Mouse (Mus musculus) MEL (cell line): Measurements from ENCODE around the gene Ppp2r5a. TPM values are rescaled to one million over a fixed set of nuclear protein-coding genes. Genes with fewer than 3 reads are reported as not detected.

Source experiments
- DNase-seq: peaks from one replicate; pipeline ENCODE4 v3.0.0; 2011; ENCODE audit warnings: low read depth, low spot score
- H3K27ac ChIP-seq: 2 replicates; pipeline ENCODE4 v1.5.1; 2012; ENCODE audit warnings: low read depth, mild to moderate bottlenecking, control low read depth, low read length, moderate library complexity; ENCODE audit not compliant: control insufficient read depth
- H3K27me3 ChIP-seq, 2 experiments: fragments of 150-350 bp in 1 of 2; sonication (generic) in 1 of 2; 2 replicates each; pipeline ENCODE4 v1.6.1; 2012; ENCODE audit warnings: low read length in 2 of 2, mild to moderate bottlenecking in 2 of 2, improper control_type of control experiment in 1 of 2, moderate library complexity in 1 of 2; ENCODE audit not compliant: insufficient read depth in 2 of 2, control insufficient read depth in 1 of 2
- H3K36me3 ChIP-seq, 2 experiments: 2 replicates each; pipeline ENCODE4 v1.6.1; 2012 to 2014; ENCODE audit warnings: low read length in 2 of 2, improper control_type of control experiment in 1 of 2, inconsistent platforms in 1 of 2, mild to moderate bottlenecking in 1 of 2; ENCODE audit not compliant: insufficient read depth in 2 of 2, control insufficient read depth in 1 of 2
- H3K4me1 ChIP-seq, 2 experiments: fragments of 150-350 bp in 1 of 2; sonication (generic) in 1 of 2; 2 replicates each; pipeline ENCODE4 v1.6.1; 2012; ENCODE audit warnings: low read length in 2 of 2, improper control_type of control experiment in 1 of 2, mild to moderate bottlenecking in 1 of 2; ENCODE audit not compliant: insufficient read depth in 2 of 2, control insufficient read depth in 1 of 2
- H3K4me3 ChIP-seq, 2 experiments: fragments of 150-350 bp in 1 of 2; sonication (generic) in 1 of 2; 2 replicates each; pipeline ENCODE4 v1.5.1; 2012; ENCODE audit warnings: low read depth in 2 of 2, low read length in 2 of 2, mild to moderate bottlenecking in 2 of 2, moderate library complexity in 2 of 2, control low read depth in 1 of 2, improper control_type of control experiment in 1 of 2; ENCODE audit not compliant: control insufficient read depth in 1 of 2, insufficient read depth in 1 of 2
- H3K79me2 ChIP-seq: 2 replicates; pipeline ENCODE4 v1.6.1; 2012; ENCODE audit warnings: mild to moderate bottlenecking, low read length, moderate library complexity; ENCODE audit not compliant: control insufficient read depth, poor library complexity, insufficient read depth
- H3K9ac ChIP-seq: 2 replicates; pipeline ENCODE4 v1.6.1; 2012; ENCODE audit warnings: low read depth, mild to moderate bottlenecking, control low read depth, low read length, moderate library complexity; ENCODE audit not compliant: control insufficient read depth, poor library complexity, severe bottlenecking
- H3K9me3 ChIP-seq: fragments of 150-350 bp; sonication (generic); replicated peaks from 2 replicates; pipeline ENCODE4 v1.6.1; 2012; ENCODE audit warnings: mild to moderate bottlenecking, low read length, improper control_type of control experiment, moderate library complexity; ENCODE audit not compliant: insufficient read depth
- CTCF ChIP-seq, 3 experiments: IDR thresholded peaks in 2 of 3; conservative IDR thresholded peaks in 1 of 3; 2 replicates each; pipeline ENCODE4 v1.5.1; 2011 to 2012; ENCODE audit warnings: low read length in 3 of 3, low read depth in 2 of 3, mild to moderate bottlenecking in 2 of 3, improper control_type of control experiment in 1 of 3, inconsistent platforms in 1 of 3, mixed read lengths in 1 of 3, moderate library complexity in 1 of 3; ENCODE audit not compliant: control insufficient read depth in 1 of 3, insufficient read depth in 1 of 3, poor library complexity in 1 of 3, severe bottlenecking in 1 of 3
- HCFC1 ChIP-seq: IDR thresholded peaks from 2 replicates; pipeline ENCODE4 v1.6.1; 2012; ENCODE audit warnings: low read depth, mild to moderate bottlenecking, inconsistent platforms, low read length, improper control_type of control experiment, moderate library complexity
- JUND ChIP-seq: IDR thresholded peaks from 2 replicates; pipeline ENCODE4 v1.6.1; 2011; ENCODE audit warnings: low read depth, mild to moderate bottlenecking, improper control_type of control experiment, low read length
- KAT2A ChIP-seq: conservative IDR thresholded peaks from 2 replicates; pipeline ENCODE4 v1.6.1; 2012; ENCODE audit warnings: low read depth, low read length, improper control_type of control experiment, inconsistent platforms
- MAFK ChIP-seq: IDR thresholded peaks from 2 replicates; pipeline ENCODE4 v1.6.1; 2011; ENCODE audit warnings: low read depth, mild to moderate bottlenecking, low read length, improper control_type of control experiment, borderline replicate concordance
- MAZ ChIP-seq: IDR thresholded peaks from 2 replicates; pipeline ENCODE4 v1.6.1; 2012; ENCODE audit warnings: low read depth, mild to moderate bottlenecking, inconsistent platforms, low read length, improper control_type of control experiment
- NELFE ChIP-seq: IDR thresholded peaks from 2 replicates; pipeline ENCODE4 v1.6.1; 2011; ENCODE audit warnings: low read depth, low read length, improper control_type of control experiment
- RCOR1 ChIP-seq: IDR thresholded peaks from 2 replicates; pipeline ENCODE4 v1.6.1; 2012; ENCODE audit warnings: low read depth, mild to moderate bottlenecking, inconsistent platforms, low read length, improper control_type of control experiment
- SIN3A ChIP-seq: IDR thresholded peaks from 2 replicates; pipeline ENCODE4 v1.6.1; 2012; ENCODE audit warnings: low read length, improper control_type of control experiment, inconsistent platforms
- SMC3 ChIP-seq: IDR thresholded peaks from 2 replicates; pipeline ENCODE4 v1.6.1; 2011; ENCODE audit warnings: low read depth, low read length, improper control_type of control experiment
- TCF12 ChIP-seq: IDR thresholded peaks from 2 replicates; pipeline ENCODE4 v1.6.1; 2014; ENCODE audit warnings: low read depth, mild to moderate bottlenecking, inconsistent platforms, low read length, improper control_type of control experiment, moderate library complexity
- UBTF ChIP-seq: IDR thresholded peaks from 2 replicates; pipeline ENCODE4 v1.6.1; 2012; ENCODE audit warnings: low read depth, mild to moderate bottlenecking, inconsistent platforms, low read length, improper control_type of control experiment, moderate library complexity, borderline replicate concordance; ENCODE audit not compliant: insufficient read depth
- USF1 ChIP-seq: IDR thresholded peaks from 2 replicates; pipeline ENCODE4 v1.6.1; 2014; ENCODE audit warnings: low read depth, mild to moderate bottlenecking, inconsistent platforms, low read length, improper control_type of control experiment, moderate library complexity
- ZC3H11A ChIP-seq: IDR thresholded peaks from 2 replicates; pipeline ENCODE4 v1.6.1; 2012; ENCODE audit warnings: low read depth, mild to moderate bottlenecking, inconsistent platforms, low read length, improper control_type of control experiment
- ZKSCAN1 ChIP-seq: IDR thresholded peaks from 2 replicates; pipeline ENCODE4 v1.6.1; 2012; ENCODE audit warnings: low read depth, mild to moderate bottlenecking, inconsistent platforms, low read length, improper control_type of control experiment, moderate library complexity
- ZNF384 ChIP-seq: IDR thresholded peaks from 2 replicates; pipeline ENCODE4 v1.6.1; 2012; ENCODE audit warnings: low read depth, mild to moderate bottlenecking, inconsistent platforms, low read length, improper control_type of control experiment
- polyA plus RNA-seq, 2 experiments: library from polyadenylated mRNA; stranded (reverse) in 1 of 2; unstranded in 1 of 2; fragments of >175 nt in 1 of 2; fragments of >200 nt in 1 of 2; gene quantifications; 2 replicates each; pipeline versions ENCODE4 v1.2.1 to v1.2.4; 2012; ENCODE audit warnings: low replicate concordance in 2 of 2, low read depth in 1 of 2; ENCODE audit not compliant: insufficient read length in 2 of 2, insufficient read depth in 1 of 2, missing spikeins in 1 of 2
- total RNA-seq: library from RNA; depleted of rRNA; stranded (reverse); fragments of 300-350 nt; gene quantifications from 2 replicates; pipeline ENCODE4 v1.2.3, GENCODE M21; 2012

The Ppp2r5a gene
- total and polyA plus RNA-seq, 3 experiments: 46.6 to 48.6 TPM; not detected in 1

DNA sequence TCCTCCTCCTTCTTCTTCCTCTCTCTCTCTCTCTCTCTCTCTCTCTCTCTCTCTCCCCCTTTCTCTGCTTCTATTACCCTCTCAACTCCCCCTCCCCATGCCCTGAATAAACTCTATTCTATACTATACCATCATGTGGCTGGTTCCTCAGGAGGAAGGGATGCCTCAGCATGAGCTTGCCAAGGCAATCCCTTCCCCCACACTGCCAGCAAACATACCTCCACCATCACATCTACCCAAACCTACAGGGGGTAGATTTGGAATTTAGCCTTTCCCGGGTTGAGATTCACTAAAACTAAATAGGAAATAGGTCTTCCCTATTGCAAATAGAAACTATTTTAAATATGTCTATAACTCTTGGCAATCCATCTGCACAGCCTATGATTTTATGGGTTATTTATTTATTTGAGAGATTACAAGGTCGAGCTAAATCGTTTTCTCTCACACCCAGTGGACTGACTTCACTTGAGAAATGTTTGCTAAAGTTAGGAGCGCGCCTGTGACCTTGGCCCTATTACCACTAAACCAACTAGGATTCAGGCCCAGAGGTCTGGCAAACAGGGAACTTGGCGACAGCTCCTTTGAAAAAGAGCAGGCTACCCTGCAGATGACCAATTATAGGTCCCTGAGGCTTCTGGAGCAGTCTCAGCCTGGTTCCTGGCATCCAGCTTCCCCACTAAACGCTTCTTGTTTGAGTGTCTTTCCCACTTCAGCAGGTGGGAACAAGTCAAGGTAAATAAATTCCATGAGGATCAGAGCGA lies 17.1 kb upstream of the Ppp2r5a start:
- H3K9ac ChIP-seq: no peak overlapping the region
- no peaks in the 10 kb centered on the region for H3K27me3 ChIP-seq
- H3K27ac ChIP-seq: no peak overlapping the region

DNA sequence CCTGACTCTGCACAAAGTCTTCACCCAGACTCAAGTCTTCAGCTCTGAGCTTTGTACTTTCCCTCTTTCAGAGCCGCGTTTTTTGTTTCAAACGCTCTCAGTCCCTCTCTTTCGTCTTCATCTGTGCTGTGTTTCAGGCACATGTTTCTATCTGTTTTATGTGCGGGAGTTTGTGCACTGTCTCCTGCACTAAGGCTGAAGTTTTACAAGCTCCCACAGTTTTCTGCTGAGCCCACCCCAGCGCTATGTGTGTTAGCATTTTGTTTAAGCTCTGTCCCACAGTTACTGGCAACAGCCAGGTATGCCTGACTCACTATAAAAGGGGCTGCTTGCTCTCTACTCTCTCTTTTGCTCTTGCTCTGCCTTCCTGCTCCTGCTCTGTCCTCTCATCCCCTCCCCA lies 16.3 kb upstream of the Ppp2r5a start:
- no peak overlapping the region for H3K27ac ChIP-seq
- no peaks in the 10 kb centered on the region for H3K9me3 ChIP-seq
- H3K79me2 ChIP-seq: no peaks in the 10 kb centered on the region
- H3K36me3 ChIP-seq: peaks cover 0 to 13% of the 10 kb centered on the region in 2 experiments; a peak in 2 of 4 replicates
- DNase-seq: no peak
- no peak overlapping the region for H3K4me3 ChIP-seq
- peaks cover 19 to 24% of the 10 kb centered on the region in 2 experiments for H3K4me1 ChIP-seq
- TF ChIP-seq KAT2A: no peak
- TF ChIP-seq TCF12: no peak
- TF ChIP-seq ZKSCAN1: no peak
- TF ChIP-seq UBTF: no peak
- no peak for TF ChIP-seq ZNF384
- TF ChIP-seq SIN3A: no peak
- TF ChIP-seq NELFE: no peak
- TF ChIP-seq HCFC1: no peak
- no peak for TF ChIP-seq JUND
- no peak for TF ChIP-seq SMC3
- TF ChIP-seq MAZ: no peak
- TF ChIP-seq ZC3H11A: no peak
- no peaks in the 10 kb centered on the region for H3K27me3 ChIP-seq
- no peak overlapping the region for H3K9ac ChIP-seq

More for the DNA sequence above, 17.1 kb upstream of the Ppp2r5a start:
- H3K9me3 ChIP-seq: no peaks in the 10 kb centered on the region
- no peak for DNase-seq
- TF ChIP-seq USF1: no peak
- no peaks in the 10 kb centered on the region for H3K79me2 ChIP-seq
- no peak overlapping the region for H3K4me3 ChIP-seq
- H3K4me1 ChIP-seq: peaks cover 17 to 25% of the 10 kb centered on the region in 2 experiments
- peaks cover 0 to 10% of the 10 kb centered on the region in 2 experiments; a peak in 2 of 4 replicates for H3K36me3 ChIP-seq

DNA sequence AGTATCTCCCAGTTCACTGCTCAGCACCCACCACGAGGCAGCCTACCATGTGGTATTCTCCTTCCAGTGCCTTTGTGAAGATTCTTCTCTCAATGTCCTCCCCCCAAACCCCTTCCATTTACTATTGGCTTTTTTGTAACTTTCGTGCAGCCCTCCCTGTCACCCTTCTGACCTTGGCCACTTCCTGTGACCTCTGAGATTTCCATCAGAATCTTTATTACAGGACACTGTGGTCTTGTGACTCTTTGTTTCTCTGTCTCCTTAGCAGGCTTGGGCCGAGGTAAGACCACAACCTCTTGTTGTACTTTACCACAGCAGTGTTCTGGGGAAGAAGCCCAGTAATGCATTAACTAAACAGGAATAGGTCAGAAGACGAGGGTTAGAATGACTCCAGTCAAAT lies 15.9 kb upstream of the Ppp2r5a start:
- TF ChIP-seq MAFK (no peak), RCOR1 (no peak), CTCF (IDR thresholded peaks at IDR 0.05 in 2 of 3, conservative IDR thresholded peaks at IDR 0.05 in 1 of 3; ENCODE audit: control insufficient read depth in 1 of 3, insufficient read depth in 1 of 3, low read depth in 2 of 3, low read length in 3 of 3, poor library complexity in 1 of 3, severe bottlenecking in 1 of 3) (no peak), USF1 (no peak)
- Histone ChIP-seq H3K27me3 (no peaks in the 10 kb centered on the region), H3K4me1 (peaks cover 19 to 28% of the 10 kb centered on the region in 2 experiments), H3K36me3 (peaks cover 0 to 17% of the 10 kb centered on the region in 2 experiments; a peak in 2 of 4 replicates), H3K9me3 (no peaks in the 10 kb centered on the region), H3K4me3 (no peak overlapping the region), H3K27ac (no peak overlapping the region), H3K79me2 (no peaks in the 10 kb centered on the region), H3K9ac (no peak overlapping the region)
- DNase-seq: no peak
